Mouse (Mus musculus) mesoderm, embryonic 11.5 days (tissue): ENCODE data around the gene Atp10a.
"Not testable (repeated sequence)": the region's sequence is repeated elsewhere in the genome, so short reads cannot be mapped to it uniquely, and the experiment has no call there.

Source experiments
- DNase-seq: peaks from one replicate; pipeline ENCODE4 v3.0.0-alpha.2; 2012; ENCODE audit warnings: low read depth, low spot score

Gene Atp10a

DNA sequence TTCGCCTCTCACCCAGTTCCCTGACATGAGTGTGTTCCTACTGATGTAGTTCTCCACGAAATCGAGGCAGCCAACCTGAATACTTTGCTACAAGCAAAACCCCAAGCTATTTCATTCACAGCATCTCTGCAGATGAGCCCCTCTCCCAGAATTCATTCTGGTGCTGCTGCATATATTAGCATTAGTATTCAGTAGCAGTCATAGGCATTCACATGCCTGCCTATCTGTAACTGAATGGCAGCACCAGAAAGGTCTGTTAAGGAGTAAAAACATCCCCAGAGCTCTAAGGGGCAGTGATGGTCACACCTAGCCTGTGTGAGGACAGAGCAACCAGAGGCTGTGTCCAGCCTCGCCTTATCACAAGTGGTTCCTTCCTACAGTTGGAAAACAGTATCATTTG lies 131.0 kb downstream of the Atp10a start:
- DNase-seq: no peak

GRCm38 (mm10) chr7:58787585-58787984 lies 131.6 kb downstream of the Atp10a start:
- DNase-seq: no peak

DNA sequence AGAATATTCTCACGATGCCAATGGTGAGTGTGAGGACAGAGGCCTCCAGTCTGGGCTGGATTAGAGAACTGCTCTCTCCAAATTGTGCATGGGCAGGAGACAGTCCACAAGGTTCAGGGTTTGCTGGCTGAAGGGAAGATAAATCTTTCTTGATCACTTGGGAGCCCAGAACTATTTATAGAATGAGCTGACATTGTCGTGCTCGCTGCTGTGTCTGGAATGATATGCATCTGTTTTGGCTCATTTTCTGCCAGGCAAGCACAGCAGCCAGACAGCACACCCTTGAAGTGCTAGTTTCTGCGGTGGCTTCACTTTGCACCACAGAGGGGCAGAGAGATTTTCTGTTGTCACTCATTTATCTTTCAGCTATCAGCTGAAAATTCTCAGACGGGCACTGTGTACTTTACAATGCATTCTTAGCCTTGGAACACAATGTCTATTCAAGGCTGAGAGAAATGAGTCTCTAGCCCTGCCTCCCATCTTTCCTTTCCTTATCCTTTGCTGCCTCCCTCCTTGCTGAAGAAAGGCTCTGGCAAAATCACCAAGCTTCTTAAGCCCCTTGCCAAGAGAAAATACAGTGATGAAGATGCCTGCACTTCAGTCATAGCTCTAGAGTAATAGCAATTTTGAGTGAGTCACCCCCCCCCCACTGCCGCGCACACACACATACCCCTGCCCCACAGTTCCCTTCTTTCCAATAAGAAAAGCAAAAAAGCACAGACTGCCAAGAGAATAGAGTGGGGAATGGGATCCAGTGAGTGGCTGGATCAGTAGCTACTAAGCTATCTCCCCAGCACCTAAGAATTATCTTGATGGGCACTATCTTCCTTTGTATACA lies 132.7 kb downstream of the Atp10a start:
- peak; percentile 53 for DNase-seq

- DNase-seq: no peak
Measured at GRCm38 (mm10) chr7:58797281-58797680, 141.3 kb downstream of the Atp10a start.

DNA sequence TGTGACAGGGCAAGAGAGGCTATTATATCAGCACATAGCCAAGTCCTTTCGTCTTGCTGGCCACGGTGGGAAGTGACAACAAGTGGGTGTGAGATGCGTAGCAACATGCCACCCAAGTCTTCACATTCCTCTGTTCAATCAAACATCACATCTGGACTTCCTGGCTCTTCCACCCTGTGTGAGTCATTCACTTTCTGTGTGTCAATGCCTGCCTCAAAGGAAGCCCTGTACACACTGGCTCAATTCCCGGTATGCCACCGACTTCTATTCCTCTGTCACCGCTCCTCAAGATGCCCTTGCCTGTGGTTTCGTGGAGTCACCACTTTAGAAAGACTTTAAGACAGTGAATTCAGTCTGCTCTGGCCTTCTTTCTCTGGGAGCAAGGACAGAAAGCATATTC lies 144.9 kb downstream of the Atp10a start:
- DNase-seq: no peak

GRCm38 (mm10) chr7:58801791-58802190 lies 145.8 kb downstream of the Atp10a start:
- DNase-seq: no peak

DNA sequence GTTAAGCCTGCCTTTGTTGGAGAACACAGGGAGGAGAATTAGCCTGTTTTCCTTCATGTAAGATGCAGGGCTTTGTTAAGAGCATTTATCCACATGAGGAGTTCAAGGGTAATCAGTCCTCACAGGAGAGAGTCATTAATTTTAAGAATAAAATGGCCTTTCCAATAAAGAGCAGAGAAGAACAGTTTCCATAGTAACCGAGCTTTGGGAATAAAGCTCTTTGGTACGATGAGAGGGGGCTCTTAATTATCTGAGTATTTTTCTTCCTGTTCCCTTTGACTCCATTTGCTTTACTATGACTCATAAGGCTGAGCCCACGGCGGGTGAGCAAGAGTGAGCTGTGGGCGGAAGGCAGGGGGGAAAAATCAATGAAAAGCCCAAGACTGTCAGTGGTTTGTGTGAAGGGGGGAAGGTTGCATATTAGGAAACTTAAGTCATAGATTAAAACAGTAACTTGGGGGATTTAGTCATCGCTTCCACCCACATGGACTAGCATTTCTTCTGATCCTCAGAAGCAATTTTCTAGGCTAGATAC lies 166.2 kb downstream of the Atp10a start:
- no peak for DNase-seq

- DNase-seq: no peak
Measured at GRCm38 (mm10) chr7:58824686-58825085, 168.7 kb downstream of the Atp10a start.

GRCm38 (mm10) chr7:58829111-58829510 lies 173.1 kb downstream of the Atp10a start:
- DNase-seq: no peak

DNA sequence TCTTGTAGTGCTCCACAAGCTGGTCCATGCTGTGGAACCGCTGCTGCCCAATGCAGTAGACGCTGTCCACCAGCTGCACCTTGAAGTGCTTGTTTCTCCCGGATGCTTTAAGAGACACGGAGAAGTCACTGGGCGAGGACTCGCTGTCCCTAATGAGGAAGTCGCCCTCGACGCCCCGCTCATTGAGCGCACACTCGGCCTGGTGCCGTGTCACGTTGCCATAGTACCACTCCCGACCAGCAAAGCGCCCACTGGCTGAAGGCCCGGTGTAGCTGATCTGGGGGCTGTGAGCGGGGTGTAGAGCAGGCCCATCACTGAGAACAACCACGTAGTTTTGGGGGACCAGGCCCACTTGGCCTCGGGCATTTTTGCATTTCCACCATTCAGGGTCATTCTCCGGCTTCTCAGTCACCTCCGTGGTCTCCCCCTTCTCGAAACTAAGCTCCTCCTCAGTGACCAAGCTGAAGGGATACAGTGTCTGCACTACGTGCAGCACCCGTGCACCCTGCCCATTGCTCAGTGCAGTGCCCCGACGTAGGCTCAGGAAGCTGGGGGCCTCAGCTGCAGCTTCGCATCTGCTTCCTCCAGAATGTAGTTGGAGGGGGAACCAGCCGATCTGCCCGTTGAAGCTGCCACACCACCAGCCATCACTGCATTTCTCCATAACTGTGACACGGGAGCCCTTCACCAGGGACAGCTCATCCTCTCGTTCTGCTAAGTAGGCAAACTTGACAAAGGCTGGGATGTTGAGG lies 181.1 kb downstream of the Atp10a start:
- not testable (repeated sequence) for DNase-seq

DNA sequence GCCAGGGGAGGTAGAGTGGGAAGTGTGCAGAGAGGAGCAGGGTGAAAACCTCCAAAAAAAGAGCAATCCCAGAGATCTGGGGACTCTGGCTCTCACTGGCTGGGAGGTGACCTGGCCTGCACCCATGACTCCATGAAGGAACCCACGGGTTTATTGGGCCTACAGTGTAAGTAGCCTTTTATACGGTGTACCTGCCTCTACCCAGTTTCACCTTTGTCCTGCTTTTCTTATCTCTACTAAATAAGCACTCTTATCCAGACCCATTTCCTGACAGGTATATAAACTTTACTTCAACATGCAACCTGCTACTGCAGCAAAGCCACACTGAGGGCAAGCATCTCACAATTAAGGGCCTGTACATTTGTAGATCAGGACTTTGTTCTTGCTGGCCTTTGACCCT lies 184.4 kb downstream of the Atp10a start:
- DNase-seq: no peak

DNA sequence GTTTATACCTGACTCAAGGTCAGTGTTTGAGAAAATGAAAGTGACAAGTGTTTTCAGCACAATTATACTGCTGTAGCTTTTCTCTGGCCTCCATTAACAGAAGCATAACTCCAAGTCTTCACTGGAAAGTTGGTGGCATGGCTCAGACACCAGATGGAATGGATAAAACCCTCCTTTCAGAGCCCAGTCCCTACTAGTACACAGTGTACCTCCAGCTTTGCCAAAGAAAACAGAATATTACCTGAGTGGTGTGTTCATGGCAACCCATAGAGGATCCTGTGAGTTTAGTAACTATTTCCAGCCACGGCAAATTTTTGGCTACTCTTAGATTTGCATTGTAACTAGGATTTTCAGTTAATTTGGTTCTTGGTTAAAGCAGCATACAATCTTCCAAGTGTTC lies 185.1 kb downstream of the Atp10a start:
- DNase-seq: no peak

- peak; percentile 76 for DNase-seq
Measured at GRCm38 (mm10) chr7:58842818-58843217, 186.9 kb downstream of the Atp10a start.

- DNase-seq: peak; percentile 88
Measured at GRCm38 (mm10) chr7:58843767-58844445, 187.9 kb downstream of the Atp10a start.

DNA sequence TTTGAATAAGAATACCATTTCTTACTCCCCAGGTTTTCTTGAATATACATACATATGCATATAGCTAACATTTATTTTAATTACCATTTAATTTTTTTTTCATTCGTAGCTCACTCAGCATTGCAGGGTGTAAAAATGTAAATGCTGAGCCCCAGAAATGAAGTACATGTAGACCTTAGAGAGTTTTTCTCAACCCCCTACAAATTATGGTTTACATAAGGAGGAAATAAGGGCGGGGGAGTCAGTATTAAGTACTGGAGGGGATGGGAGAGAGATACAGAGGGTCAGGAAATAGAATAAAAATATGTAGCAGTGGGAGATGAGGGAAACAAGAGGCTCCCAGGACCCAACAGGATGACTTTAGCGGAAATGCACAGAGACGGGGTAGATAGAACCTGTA lies 188.5 kb downstream of the Atp10a start:
- DNase-seq: no peak

GRCm38 (mm10) chr7:58858921-58859320 lies 203.0 kb downstream of the Atp10a start:
- DNase-seq: no peak

DNA sequence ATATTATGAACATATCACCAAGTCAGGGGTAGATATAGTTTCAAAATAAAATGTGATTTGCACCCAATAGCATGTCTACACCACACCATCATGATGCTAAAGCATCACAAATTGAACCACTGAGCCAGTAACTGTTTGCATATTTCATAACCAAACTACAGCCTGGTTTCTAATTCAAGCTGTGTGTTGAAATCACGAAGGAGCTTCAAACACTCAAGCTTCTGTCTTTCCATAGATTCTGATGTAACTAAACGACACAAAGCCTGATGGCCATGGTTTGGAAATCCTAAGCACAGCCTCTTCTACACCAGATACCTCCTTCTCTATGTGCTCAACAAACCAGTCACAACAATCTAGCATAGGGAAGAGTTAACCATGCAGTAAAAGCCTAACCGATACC lies 207.2 kb downstream of the Atp10a start:
- no peak for DNase-seq

DNA sequence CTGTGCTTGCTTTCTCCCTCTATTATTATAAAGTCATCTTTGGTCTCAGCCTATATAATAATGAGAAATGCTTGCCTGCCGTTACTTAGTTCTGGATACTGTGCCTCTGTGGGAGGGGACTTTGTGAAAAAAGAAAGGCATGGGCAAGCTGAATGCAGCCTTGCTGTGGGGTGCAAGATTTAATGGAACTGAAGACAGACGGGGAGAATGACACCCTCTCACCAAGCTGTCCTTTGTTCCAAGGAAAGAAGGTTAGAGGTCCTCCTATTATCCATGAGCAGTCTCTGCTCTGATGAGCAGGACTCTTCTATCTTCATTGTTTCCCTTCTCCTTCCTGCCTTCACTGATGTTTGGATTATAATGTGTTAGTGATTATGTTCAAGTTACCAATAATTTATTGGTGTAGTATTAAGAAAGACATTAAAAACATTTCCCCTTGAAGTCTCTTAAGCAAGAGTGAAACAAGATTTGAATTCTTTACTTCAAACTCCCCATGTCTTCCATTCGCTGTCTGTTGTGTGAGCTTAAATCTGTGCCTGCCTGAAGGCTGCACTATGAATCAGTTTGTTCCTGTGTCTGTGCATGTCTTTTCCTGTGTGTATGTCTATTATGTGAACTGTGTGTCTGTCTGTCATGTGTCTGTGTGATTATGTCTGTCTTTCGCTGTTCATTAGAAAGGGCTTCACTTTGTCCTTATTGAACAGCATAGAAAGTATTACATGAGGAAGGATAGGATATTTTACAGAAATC lies 211.1 kb downstream of the Atp10a start:
- peak; percentile 20 for DNase-seq

DNA sequence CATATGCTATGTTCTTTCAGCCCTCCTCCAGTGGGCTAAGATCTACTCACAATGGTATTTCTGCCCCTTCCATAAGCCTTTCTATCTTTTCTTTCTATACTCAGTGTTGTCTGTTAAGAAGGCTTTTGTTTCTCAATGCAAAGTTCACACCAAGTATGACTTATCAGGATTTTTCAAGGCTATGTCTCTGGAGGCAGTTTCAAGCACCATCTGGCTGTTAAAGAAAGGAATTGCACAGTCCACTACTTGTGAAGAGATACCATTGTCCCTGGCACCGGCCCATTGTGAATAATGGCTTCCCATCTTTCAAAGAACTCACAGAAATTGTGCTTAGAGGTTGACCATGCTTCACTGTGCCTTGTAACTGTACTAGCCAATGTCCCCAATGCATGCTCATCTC lies 214.7 kb downstream of the Atp10a start:
- no peak for DNase-seq

DNA sequence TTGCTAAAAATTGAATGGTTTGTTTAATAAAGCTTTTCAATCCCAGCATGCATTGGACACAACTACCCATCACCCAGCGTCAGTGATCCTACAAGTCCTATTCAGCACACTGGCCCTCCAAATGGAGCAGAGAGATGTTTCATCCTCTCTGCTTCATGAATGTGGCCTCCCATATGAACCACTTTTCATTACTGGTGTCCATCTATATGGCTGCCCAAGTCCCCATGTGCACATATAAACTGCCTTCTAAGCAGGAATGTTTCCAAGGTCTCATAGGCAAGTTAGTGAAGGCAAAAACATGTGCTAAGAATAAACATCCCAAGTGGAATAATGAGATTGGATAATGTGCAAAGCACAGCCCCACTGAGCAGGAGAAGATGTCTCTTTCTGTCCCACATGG lies 217.7 kb downstream of the Atp10a start:
- DNase-seq: no peak
